Mouse (Mus musculus): ENCODE measurements at regions not wholly inside any gene's neighbourhood (a gene's known extent, or its start where the extent isn't known, plus 50 kb on each side); places are given as distances from the start of the nearest gene placed in this dataset.
A peak's percentile ranks its signal among the peaks of the same experiment; 100 is the strongest.

DNA sequence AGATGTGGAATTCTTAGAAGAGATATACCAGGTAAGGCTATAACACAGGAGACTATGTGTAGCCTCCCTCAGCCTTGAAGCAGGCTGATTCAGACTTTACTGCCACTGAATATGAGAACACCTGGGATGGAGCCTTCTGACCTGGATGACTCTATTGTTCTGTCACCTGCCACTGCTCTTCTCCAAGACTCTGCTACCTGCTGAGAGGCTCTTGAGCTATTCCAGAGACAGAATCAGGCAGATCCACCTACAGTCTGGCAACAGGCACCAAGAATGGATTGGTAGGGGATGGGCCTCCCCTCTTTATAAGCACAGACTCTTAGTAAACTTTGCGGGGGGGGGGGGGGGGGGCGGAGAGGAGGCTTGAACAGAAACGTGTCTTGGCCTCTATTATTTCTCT, 970.5 kb upstream of the Pot1a start:
- no peak for ATAC-seq
- no peak overlapping the region for H3K9ac ChIP-seq
- no peak overlapping the region for H3K4me3 ChIP-seq
- no peak overlapping the region for H3K4me2 ChIP-seq
- no peaks in the 10 kb centered on the region for H3K9me3 ChIP-seq (replicated peaks)
- no peaks in the 10 kb centered on the region for H3K36me3 ChIP-seq (ENCODE audit: poor library complexity, severe bottlenecking)
- no peaks in the 10 kb centered on the region for H3K27me3 ChIP-seq
- 17% methylated on average over 1 of the region's 3 CpGs for WGBS
- no peaks in the 10 kb centered on the region for H3K4me1 ChIP-seq
- H3K27ac ChIP-seq = no peak overlapping the region

DNA sequence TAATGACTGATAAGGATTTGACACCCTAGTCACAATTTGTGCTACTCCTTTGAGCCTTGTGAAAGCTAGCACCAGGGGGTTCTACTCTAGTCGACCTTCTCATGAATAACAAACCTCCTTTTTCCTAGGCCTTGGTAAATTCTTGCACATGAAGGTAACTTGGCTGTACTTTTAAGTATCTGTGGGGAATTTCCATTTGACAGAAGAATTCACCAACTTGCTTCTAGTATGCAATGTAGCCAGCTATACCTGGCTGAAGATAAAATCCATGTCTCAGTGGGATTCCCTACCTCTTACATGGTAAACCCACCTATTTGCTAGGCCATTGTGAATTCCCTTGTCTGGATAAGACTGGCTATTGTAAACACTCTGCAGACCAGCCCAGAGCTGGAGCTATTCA, 967.6 kb upstream of the Pot1a start:
- Histone ChIP-seq H3K27ac (no peak overlapping the region), H3K4me1 (no peaks in the 10 kb centered on the region), H3K9me3 (replicated peaks) (no peaks in the 10 kb centered on the region), H3K27me3 (no peaks in the 10 kb centered on the region), H3K36me3 (ENCODE audit: poor library complexity, severe bottlenecking) (no peaks in the 10 kb centered on the region), H3K4me3 (no peak overlapping the region), H3K4me2 (no peak overlapping the region), H3K9ac (no peak overlapping the region)
- no peak for ATAC-seq
- WGBS = 7% methylated on average over 1 of the region's 1 CpGs

DNA sequence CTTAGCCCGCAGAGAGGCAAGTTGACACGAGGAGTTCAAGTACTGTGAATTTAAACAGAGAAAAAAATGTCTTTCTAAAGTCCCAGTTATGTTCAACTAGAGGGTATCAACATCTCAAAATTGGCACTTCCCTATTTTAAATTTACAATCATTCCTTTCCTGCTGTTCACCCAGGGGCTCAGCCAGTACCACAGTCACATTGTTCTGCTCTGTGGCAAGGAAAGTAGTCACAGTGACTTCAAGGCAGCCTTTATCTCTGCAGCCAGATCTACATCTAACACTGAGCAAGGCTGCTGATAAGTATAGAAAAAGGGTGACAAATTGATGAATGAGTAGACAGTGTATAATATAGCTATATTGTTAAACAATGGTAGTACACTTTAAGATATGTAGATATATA, 957.8 kb upstream of the Pot1a start:
- WGBS = 20% methylated on average over 2 of the region's 2 CpGs
- no peaks in the 10 kb centered on the region for H3K9me3 ChIP-seq (replicated peaks)
- no peak overlapping the region for H3K9ac ChIP-seq
- H3K36me3 ChIP-seq (ENCODE audit: poor library complexity, severe bottlenecking) = no peaks in the 10 kb centered on the region
- no peak overlapping the region for H3K4me2 ChIP-seq
- H3K27ac ChIP-seq = no peak overlapping the region
- H3K27me3 ChIP-seq = no peaks in the 10 kb centered on the region
- no peaks in the 10 kb centered on the region for H3K4me1 ChIP-seq
- peak; percentile 57; the same call in 1 of the 2 replicates for ATAC-seq
- no peak overlapping the region for H3K4me3 ChIP-seq

DNA sequence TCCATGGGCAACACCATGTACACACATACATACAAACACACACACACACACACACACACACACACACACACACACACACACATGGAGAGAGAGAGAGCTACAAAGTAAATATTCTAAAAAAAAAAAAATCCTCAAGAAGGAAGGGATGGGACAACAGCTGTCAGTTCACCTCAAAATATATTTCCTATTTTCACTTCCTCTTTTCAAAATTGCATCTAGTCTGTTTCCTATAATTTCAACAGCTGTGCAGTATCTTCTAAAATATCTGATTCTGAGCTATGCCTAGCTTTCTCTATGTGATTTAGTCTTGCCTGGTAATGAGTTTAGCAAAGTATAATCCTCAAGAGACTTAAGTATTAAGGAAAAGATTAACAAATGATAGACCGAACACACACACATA, 955.7 kb upstream of the Pot1a start:
- WGBS = 85% methylated on average over 1 of the region's 1 CpGs
- Histone ChIP-seq H3K27me3 (no peaks in the 10 kb centered on the region), H3K36me3 (ENCODE audit: poor library complexity, severe bottlenecking) (no peaks in the 10 kb centered on the region), H3K4me1 (no peaks in the 10 kb centered on the region), H3K27ac (no peak overlapping the region), H3K9ac (no peak overlapping the region), H3K4me2 (no peak overlapping the region), H3K9me3 (replicated peaks) (no peaks in the 10 kb centered on the region), H3K4me3 (no peak overlapping the region)
- ATAC-seq = no peak

DNA sequence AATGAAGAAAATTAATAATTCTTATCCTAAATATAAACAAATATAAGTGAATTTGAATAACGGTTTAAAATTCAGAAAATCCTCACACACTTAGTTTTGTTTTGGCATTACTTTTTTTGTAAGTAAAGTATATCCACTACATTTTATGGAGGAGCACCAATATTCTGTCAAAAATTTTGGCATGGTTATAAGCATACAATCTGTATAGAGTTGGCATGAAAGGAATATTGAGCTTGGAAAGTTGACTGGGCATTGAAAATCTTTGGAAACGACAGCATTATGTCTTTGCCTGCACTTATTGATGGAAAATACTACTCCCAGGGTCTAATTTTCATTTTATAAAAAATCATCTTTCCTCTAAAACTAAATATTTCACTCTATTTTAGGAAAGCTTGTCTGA, 952.5 kb upstream of the Pot1a start:
- Histone ChIP-seq H3K9ac (no peak overlapping the region), H3K4me2 (no peak overlapping the region), H3K9me3 (replicated peaks) (no peaks in the 10 kb centered on the region), H3K27ac (no peak overlapping the region), H3K36me3 (ENCODE audit: poor library complexity, severe bottlenecking) (no peaks in the 10 kb centered on the region), H3K4me3 (no peak overlapping the region), H3K4me1 (no peaks in the 10 kb centered on the region), H3K27me3 (no peaks in the 10 kb centered on the region)
- WGBS = 78% methylated on average over 2 of the region's 2 CpGs
- ATAC-seq = peak; percentile 38; the same call in 1 of the 2 replicates

Data from forebrain, embryonic 13.5 days (tissue).